Mouse (Mus musculus): Measurements from ENCODE around the gene Gm26657. TPM values are rescaled to one million over a fixed set of nuclear protein-coding genes. Genes with fewer than 3 reads are reported as not detected.

Gm26657 gene
- total RNA-seq, 2 experiments from 2014 or later = not detected

GRCm38 (mm10) chr4:56756966-56757600 is 17.2 kb downstream of the Gm26657 start:
- no peak for DNase-seq (ENCODE audit: low spot score in 2 of 2)

- no peak for DNase-seq (ENCODE audit: low spot score in 2 of 2)
These were observed 17.8 kb downstream of the Gm26657 start for GRCm38 (mm10) chr4:56757693-56758092.

- no peak for DNase-seq (ENCODE audit: low spot score in 2 of 2)
These were observed 28.0 kb downstream of the Gm26657 start for GRCm38 (mm10) chr4:56767861-56768284.

- DNase-seq (ENCODE audit: low spot score in 2 of 2) = no peak
These were observed 29.0 kb downstream of the Gm26657 start for GRCm38 (mm10) chr4:56768913-56769312.

GRCm38 (mm10) chr4:56771065-56771464 is 31.2 kb downstream of the Gm26657 start:
- DNase-seq (ENCODE audit: low spot score in 2 of 2) = no peak

Other genes starting within 250 kb of the Gm26657 start
- under 1 TPM in 1 of 2 experiments, not detected in 1; 0.19 TPM for gene Actl7b, start 1.4 kb downstream of the Gm26657 start, total RNA-seq (2021)
- not detected for gene Actl7a, start 3.3 kb downstream of the Gm26657 start, total RNA-seq (2021)
- gene Elp1, start 62.3 kb downstream of the Gm26657 start, total RNA-seq (2021) = 10 to 100 TPM; 21.7 to 31.1 TPM
- 10 to 100 TPM; 11.0 to 12.2 TPM for gene Fam206a, start 62.3 kb downstream of the Gm26657 start, total RNA-seq (2021)
- gene Ctnnal1, start 125.1 kb downstream of the Gm26657 start, total RNA-seq (2021) = 10 to 100 TPM in 1 of 2 experiments, 1 to 10 TPM in 1; 9.8 to 20.7 TPM
- gene Tmem245, start 207.4 kb downstream of the Gm26657 start, total RNA-seq (2021) = 10 to 100 TPM; 35.7 to 46.8 TPM

All from adrenal gland, adult 18-20 months (tissue).